Mouse (Mus musculus): ENCODE data around the gene Cldn34b2.
"Not testable (repeated sequence)": the region's sequence is repeated elsewhere in the genome, so short reads cannot be mapped to it uniquely, and the experiment has no call there.

Gene Cldn34b2

DNA sequence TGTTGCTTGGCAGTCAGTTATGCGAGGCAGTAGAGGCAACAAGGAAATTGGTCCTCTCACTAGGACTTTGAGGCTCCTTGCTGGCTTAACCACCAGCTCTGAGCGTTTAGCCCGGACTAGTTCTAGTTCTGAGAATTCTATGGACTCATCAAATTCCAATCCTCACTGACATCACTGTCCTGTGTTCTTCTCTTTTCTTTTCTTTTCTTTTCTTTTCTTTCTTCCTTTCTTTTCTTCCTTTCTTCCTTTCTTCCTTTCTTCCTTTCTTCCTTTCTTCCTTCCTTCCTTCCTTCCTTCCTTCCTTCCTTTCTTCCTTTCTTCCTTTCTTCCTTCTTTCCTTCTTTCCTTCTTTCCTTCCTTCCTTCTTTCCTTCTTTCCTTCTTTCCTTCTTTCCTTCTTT lies at the start of gene Cldn34b2:
Gene Cldn34b2 (minus strand): TSS at position 101 of the 400 bp plus-strand sequence.
- DNase-seq, result not testable (repeated sequence)

DNA sequence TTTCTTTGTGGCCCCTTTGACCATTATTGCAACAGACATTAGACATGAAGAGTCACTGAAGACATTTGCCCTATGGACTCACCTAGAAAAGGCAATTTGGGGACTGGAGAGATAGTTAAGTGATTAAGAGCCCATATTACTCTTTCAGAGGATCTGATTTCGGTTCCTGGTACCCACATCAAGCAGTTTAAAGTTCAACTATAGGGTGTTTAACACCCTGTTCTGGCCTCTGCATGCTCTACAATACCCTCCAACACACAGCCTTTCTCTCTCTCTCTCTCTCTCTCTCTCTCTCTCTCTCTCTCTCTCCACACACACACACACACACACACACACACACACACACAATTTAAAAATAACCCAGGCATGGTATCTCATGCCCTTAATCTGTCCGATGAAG lies 49.4 kb upstream of the Cldn34b2 start:
- no peak for DNase-seq

GRCm38 (mm10) chrX:155177230-155177629 lies 49.0 kb upstream of the Cldn34b2 start:
- no peak for DNase-seq

DNA sequence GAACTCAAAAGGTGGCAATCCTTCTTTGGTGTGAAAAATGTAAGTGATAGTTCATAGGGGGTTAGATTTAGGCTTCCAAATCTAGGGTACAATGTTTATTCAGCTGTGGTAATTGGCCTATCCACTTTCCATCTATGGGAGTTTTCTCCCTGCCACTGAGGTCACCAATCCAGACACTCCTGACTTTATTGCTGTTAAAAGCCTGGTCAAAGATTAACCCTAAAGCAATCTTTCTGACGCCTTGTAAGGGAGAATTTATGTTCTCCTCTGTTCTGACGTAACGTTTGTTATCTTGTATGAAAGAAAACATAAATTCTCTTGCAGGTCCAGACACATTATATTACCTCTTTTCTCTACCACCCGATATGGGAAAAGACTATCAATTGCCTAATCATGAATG lies 47.4 kb upstream of the Cldn34b2 start:
- DNase-seq, result no peak

DNA sequence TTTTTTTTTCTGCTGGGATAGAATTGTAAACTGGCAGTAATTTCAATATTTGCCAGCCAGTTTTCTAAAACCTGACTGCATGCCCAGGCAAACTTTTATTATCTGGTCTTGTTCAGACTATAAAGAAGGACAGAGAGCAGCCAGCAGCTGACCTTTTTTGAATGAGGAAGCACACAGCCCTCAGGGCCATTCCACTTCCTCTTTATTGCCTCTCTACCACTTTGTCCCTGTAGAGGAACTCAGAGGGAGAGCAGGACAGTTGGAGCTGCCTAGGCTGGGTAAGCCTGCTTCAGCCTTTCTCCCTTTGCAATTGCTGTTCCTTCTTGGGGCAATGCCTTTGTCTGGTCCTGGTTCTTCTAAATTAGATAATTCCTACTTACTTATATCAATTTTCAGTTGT lies 44.1 kb upstream of the Cldn34b2 start:
- DNase-seq, result no peak

- no peak for DNase-seq
Measured at GRCm38 (mm10) chrX:155171754-155172153, 43.5 kb upstream of the Cldn34b2 start.

- peak; percentile 14 for DNase-seq
Measured at GRCm38 (mm10) chrX:155169886-155170285, 41.7 kb upstream of the Cldn34b2 start.

DNA sequence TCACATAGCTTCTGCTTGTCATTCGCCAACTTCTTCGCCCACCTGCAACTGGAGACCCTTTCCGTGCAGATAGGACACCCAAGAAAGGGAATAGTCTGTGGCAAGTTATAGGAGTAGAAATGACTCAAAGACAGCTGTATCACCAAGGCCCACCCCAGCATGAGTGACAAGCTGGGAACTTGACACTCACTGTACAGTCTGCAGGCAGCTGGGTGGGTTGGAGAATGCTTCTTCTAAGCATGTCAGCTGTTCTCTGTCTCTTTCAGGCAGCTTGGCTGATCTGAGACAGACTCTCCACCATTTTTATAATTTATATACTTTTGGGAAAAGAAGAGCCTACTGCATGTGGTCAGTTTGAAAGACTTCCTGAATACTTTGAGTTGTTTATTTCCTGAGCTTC lies 39.5 kb upstream of the Cldn34b2 start:
- no peak for DNase-seq

DNA sequence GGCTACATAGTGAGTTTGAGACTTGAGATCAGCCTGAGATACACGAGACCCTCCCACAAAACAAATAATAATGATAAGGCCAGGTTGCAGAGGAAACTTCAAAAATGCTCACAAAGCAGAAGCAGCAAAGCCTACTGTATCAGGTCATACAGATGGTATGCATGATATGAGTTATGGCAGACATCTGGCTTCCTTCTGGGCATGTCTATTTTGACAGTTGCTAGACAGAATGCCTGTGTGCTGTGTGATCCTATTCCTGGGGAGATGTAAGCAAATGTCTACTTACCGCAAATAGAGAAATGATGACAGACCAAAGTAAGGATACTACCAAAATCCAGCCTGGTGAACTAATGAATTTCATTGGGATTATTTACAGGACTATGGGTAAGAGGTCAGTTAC lies 38.1 kb upstream of the Cldn34b2 start:
- no peak for DNase-seq

DNA sequence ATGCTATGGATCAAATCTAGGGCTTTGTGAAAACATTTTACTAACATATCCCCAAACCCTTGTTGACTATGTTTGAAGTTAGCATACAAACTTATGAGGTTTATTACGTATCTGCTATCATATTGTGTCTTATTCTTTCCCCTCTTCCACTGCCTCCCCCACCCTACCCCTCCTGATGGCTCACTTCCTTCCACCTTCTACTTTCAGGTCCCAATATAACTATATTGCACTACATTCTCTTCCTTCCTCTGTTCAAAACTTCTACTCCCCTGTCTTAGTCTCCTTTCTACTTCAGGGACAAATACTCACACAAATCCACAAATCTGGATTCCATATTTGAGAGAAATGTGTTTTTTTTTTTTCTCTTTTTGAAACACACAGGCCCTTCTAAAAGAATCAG lies 35.3 kb upstream of the Cldn34b2 start:
- no peak for DNase-seq

- no peak for DNase-seq
Measured at GRCm38 (mm10) chrX:155151868-155152267, 23.7 kb upstream of the Cldn34b2 start.

DNA sequence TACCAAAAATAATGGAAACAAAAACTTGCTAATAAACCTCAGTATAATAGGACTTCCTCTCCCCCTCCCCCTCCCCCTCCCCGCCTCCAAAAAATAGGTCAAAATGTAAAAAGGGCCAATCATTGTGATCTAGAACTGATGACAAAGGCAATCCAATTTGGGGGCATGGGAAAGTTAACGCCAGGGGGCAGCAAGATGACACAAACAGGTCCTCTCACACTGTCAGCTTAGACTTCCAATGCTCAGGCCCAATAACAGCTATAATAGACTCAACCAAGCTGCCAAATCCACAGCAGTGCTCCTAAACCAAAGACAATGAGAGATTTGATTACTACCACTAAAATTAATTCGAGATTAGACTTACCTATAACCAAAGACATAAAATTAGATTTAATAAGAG lies 16.5 kb upstream of the Cldn34b2 start:
- DNase-seq, result peak; percentile 76

DNA sequence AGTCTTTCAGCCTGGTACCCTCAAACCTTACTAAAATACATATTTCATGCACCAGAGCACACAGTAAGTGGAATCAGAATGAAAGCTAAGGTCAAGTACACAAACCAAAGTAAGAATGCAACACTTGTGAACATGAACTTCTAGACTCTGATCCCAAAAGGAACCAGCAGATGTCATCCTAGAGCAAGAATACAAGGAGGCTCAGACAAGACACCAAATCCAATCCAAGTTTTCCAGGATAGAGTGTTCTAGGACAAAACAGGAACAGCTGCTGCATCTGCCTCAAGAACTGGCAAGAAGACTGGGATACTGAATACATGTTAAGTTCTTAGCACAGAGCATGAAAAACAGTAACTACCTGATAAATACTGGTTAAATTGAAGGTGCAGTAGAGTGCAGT lies 30.2 kb downstream of the Cldn34b2 start:
- peak; percentile 35 for DNase-seq

DNA sequence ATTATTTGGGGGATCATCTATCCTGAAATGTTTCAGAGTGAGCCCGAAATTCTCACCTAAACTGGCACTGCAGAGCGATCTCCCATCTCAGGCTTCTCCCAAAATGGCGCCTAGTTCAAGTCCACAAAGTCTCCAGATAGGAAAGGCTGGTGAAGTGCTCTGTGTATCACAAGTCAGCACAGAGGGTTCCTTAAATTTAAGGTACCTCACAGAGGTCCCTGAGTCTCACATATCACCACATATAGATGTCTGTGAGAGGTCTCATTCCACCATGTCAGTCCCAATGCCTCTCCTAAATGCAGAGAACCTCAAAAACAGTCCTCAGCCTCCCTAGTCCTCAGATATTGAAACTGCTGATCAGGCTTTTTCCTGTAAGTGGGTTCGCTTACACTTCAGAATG lies 34.6 kb downstream of the Cldn34b2 start, which contains the start of gene Magea2:
Gene Magea2 (minus strand): TSS at position 101 of the 400 bp plus-strand sequence.
- not testable (repeated sequence) for DNase-seq

GRCm38 (mm10) chrX:155089693-155090092 lies 38.5 kb downstream of the Cldn34b2 start, which contains the start of gene Magea1:
TSS of gene Magea1 (minus strand) at chrX:155089793.
- DNase-seq, result not testable (repeated sequence)

Data from kidney, postnatal 14 days (tissue).